Mouse (Mus musculus) liver, postnatal 0 days (tissue): ENCODE data around the gene Ciz1.

ENCODE experiments used
- CTCF ChIP-seq: sonication (generic); IDR thresholded peaks from 2 replicates; pipeline ENCODE4 v1.5.1; 2016; ENCODE audit warnings: antibody characterized with exemption, low read depth
- EP300 ChIP-seq: IDR thresholded peaks from 2 replicates; pipeline ENCODE4 v1.6.1; 2016; ENCODE audit warnings: antibody characterized with exemption, low read depth, mild to moderate bottlenecking

DNA sequence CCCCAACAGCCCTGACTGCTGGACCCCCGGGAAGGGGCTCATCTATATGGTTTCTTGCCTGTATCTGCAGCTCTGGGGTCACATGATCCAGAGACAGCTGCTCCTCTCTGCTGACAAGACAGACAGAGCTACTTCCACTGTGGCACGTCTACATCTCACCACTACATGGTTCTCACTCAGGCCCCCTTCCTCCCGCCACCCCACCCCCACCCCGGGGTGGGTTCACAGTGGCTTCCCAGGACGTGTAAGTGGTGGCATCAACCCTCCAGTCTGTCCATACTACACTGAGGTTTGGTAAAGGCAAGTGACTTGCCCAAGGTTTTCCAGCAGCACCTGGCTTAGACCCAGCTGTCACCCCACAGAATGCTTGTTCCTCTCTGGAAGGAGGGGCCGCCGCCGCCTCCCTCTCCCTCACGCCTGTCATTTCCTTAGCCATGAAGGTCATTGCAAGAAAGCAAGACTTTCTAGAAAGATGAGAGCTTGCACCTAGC, 611 bp upstream of the Ciz1 start:
- TF ChIP-seq CTCF (no peak), EP300 (no peak)
